ENCODE assay signal across 9 mouse cellular contexts in genomic region chr3:36863881-36864280, GRCm38 (mm10). TPM values are rescaled to one million over a fixed set of nuclear protein-coding genes. Genes with fewer than 3 reads are reported as not detected.
DNase-seq lines count a peak whose midpoint lies in the region; ATAC-seq lines count a peak whose summit lies in the region.
"Had no signal": no experiment of that assay in that cellular context is flagged by ENCODE, and none has a peak within 500 bp of the region (broad histone marks: within the 10 kb centered on the region; RNA-seq: fewer than 3 reads in every experiment).

No protein-coding gene starts in this region.

- H3K9ac ChIP-seq in kidney, embryonic 14.5 days (ENCODE audit: low read depth, low read length): peak overlapping the region; percentile 80; the same call in 1 of the 2 replicates
- peak overlapping the region; percentile 89 for H3K9ac ChIP-seq in hindbrain, embryonic 13.5 days
- peak overlapping the region; percentile 82 for H3K9ac ChIP-seq in midbrain, embryonic 13.5 days (replicated peaks)

- H3K4me1 ChIP-seq in kidney, embryonic 14.5 days (ENCODE audit: control insufficient read depth, insufficient read depth, low read length): peaks cover 5% of the 10 kb centered on the region; the same call in 1 of the 2 replicates
- peaks cover 6% of the 10 kb centered on the region for H3K4me1 ChIP-seq in hindbrain, embryonic 13.5 days (replicated peaks)
- peaks cover 7% of the 10 kb centered on the region for H3K4me1 ChIP-seq in midbrain, embryonic 13.5 days (replicated peaks)

- no peak for DNase-seq in kidney, postnatal 25 days
- DNase-seq in Muller cell, postnatal 12 days (ENCODE audit: inconsistent ontology term): peak; percentile 3
- no peak for DNase-seq in layer of hippocampus, adult 9-10 months (ENCODE audit: low spot score)
- no peak for DNase-seq in right cerebral cortex, postnatal 25 days
- DNase-seq in ovary, postnatal 36 days (ENCODE audit: low spot score): no peak
- DNase-seq: gastrocnemius, postnatal 14 days had no signal

- 72% methylated on average over 4 of the region's 4 CpGs for WGBS in kidney, embryonic 14.5 days
- WGBS in hindbrain, embryonic 13.5 days: 87% methylated on average over 4 of the region's 4 CpGs
- WGBS in midbrain, embryonic 13.5 days: 80% methylated on average over 4 of the region's 4 CpGs

- H3K27me3 ChIP-seq in kidney, embryonic 14.5 days (ENCODE audit: control insufficient read depth, insufficient read depth, low read length): no peaks in the 10 kb centered on the region
- H3K27me3 ChIP-seq in hindbrain, embryonic 13.5 days: no peaks in the 10 kb centered on the region
- H3K27me3 ChIP-seq in midbrain, embryonic 13.5 days: no peaks in the 10 kb centered on the region

- ATAC-seq in kidney, embryonic 14.5 days (ENCODE audit: low FRiP score, low TSS enrichment): no peak
- ATAC-seq in hindbrain, embryonic 13.5 days (ENCODE audit: low FRiP score): no peak
- no peak for ATAC-seq in midbrain, embryonic 13.5 days

- peak overlapping the region; percentile 74 for H3K4me2 ChIP-seq in kidney, embryonic 14.5 days (replicated peaks; ENCODE audit: low read depth, low read length)
- H3K4me2 ChIP-seq in hindbrain, embryonic 13.5 days: peak overlapping the region; percentile 69
- peak overlapping the region; percentile 70 for H3K4me2 ChIP-seq in midbrain, embryonic 13.5 days (replicated peaks)

- no peak overlapping the region for H3K27ac ChIP-seq in kidney, embryonic 14.5 days (ENCODE audit: low read depth, low read length)
- H3K27ac ChIP-seq in hindbrain, embryonic 13.5 days: no peak overlapping the region
- H3K27ac ChIP-seq in midbrain, embryonic 13.5 days: no peak overlapping the region

- H3K4me3 ChIP-seq in kidney, embryonic 14.5 days (ENCODE audit: low read length): peak overlapping the region; percentile 86
- H3K4me3 ChIP-seq in hindbrain, embryonic 13.5 days: peak overlapping the region; percentile 75
- peak overlapping the region; percentile 79 for H3K4me3 ChIP-seq in midbrain, embryonic 13.5 days (replicated peaks)

- H3K9me3 ChIP-seq in kidney, embryonic 14.5 days (ENCODE audit: control insufficient read depth, low read length): no peaks in the 10 kb centered on the region
- H3K9me3 ChIP-seq in hindbrain, embryonic 13.5 days: no peaks in the 10 kb centered on the region
- H3K9me3 ChIP-seq in midbrain, embryonic 13.5 days: no peaks in the 10 kb centered on the region

- H3K36me3 ChIP-seq in kidney, embryonic 14.5 days (ENCODE audit: control insufficient read depth, insufficient read depth, low read length): peaks cover 5% of the 10 kb centered on the region; the same call in 1 of the 2 replicates
- peaks cover 26% of the 10 kb centered on the region for H3K36me3 ChIP-seq in hindbrain, embryonic 13.5 days
- peaks cover 19% of the 10 kb centered on the region for H3K36me3 ChIP-seq in midbrain, embryonic 13.5 days

RNA-seq across cellular contexts. Expression of gene 4932438A13Rik, which starts 1.0 kb away (rescaled TPM):
- 34.8 and 55.3 TPM in 2 replicates for polyA plus RNA-seq in kidney, embryonic 14.5 days (2014; fragmentation: Nextera tagmentation; extraction: Ambion mirVana)
- 62.9 and 66.7 TPM in 2 replicates for polyA plus RNA-seq in hindbrain, embryonic 13.5 days (2015; fragmentation: Nextera tagmentation; extraction: Ambion mirVana)
- 57.1 and 60.4 TPM in 2 replicates for polyA plus RNA-seq in midbrain, embryonic 13.5 days (2015; fragmentation: Nextera tagmentation; extraction: Ambion mirVana)
